Mouse (Mus musculus) intestine, postnatal 0 days (tissue): ENCODE measurements at regions not wholly inside any gene's neighbourhood (a gene's known extent, or its start where the extent isn't known, plus 50 kb on each side); places are given as distances from the start of the nearest gene placed in this dataset.

ENCODE experiments used
- ATAC-seq: fragments of 200-750 bp; cut with Nextera tagmentation; 2 replicates; pipeline ENCODE4 v1.8.0; 2017; ENCODE audit warnings: mild to moderate bottlenecking, moderate TSS enrichment, moderate library complexity
- H3K27ac ChIP-seq: fragments of 300-500 bp; sonication (generic); 2 replicates; pipeline ENCODE4 v1.5.1; 2014; ENCODE audit warnings: mild to moderate bottlenecking, low read depth, low read length, moderate library complexity
- H3K27me3 ChIP-seq: fragments of 300-500 bp; sonication (generic); replicated peaks from 2 replicates; pipeline ENCODE4 v1.6.1; 2014; ENCODE audit warnings: low read length, mixed read lengths; ENCODE audit not compliant: control insufficient read depth, insufficient read depth
- H3K36me3 ChIP-seq: fragments of 300-500 bp; sonication (generic); 2 replicates; pipeline ENCODE4 v1.6.1; 2014; ENCODE audit warnings: mild to moderate bottlenecking, moderate library complexity; ENCODE audit not compliant: control insufficient read depth, insufficient read depth
- H3K4me1 ChIP-seq: fragments of 300-500 bp; sonication (generic); replicated peaks from 2 replicates; pipeline ENCODE4 v1.6.1; 2014; ENCODE audit warnings: antibody characterized with exemption, low read length, mixed read lengths; ENCODE audit not compliant: control insufficient read depth, insufficient read depth
- H3K4me2 ChIP-seq: fragments of 300-500 bp; sonication (generic); replicated peaks from 2 replicates; pipeline ENCODE4 v1.6.1; 2014; ENCODE audit warnings: low read depth, mild to moderate bottlenecking, moderate library complexity
- H3K4me3 ChIP-seq: fragments of 300-500 bp; sonication (generic); 2 replicates; pipeline ENCODE4 v1.5.1; 2014; ENCODE audit warnings: low read depth, low read length
- H3K9ac ChIP-seq: fragments of 300-500 bp; sonication (generic); 2 replicates; pipeline ENCODE4 v1.6.1; 2014; ENCODE audit warnings: mild to moderate bottlenecking, low read depth, low read length
- H3K9me3 ChIP-seq: fragments of 300-500 bp; sonication (generic); 2 replicates; pipeline ENCODE4 v1.6.1; 2016; ENCODE audit warnings: mixed run types; ENCODE audit not compliant: control insufficient read depth
- CTCF ChIP-seq: sonication (generic); IDR thresholded peaks from 2 replicates; pipeline ENCODE4 v1.5.1; 2016; ENCODE audit warnings: low read depth, mild to moderate bottlenecking, control low read depth, antibody characterized with exemption, moderate library complexity
- WGBS: fragments of 180-500 bp; shearing (Covaris S2); extraction: QIAGEN DNeasy Blood & Tissue Kit; methylation state at CpG from one replicate; pipeline ENCODE4 v1.1.7; 2014; 5-methylcytosine and 5-hydroxymethylcytosine counted together

DNA sequence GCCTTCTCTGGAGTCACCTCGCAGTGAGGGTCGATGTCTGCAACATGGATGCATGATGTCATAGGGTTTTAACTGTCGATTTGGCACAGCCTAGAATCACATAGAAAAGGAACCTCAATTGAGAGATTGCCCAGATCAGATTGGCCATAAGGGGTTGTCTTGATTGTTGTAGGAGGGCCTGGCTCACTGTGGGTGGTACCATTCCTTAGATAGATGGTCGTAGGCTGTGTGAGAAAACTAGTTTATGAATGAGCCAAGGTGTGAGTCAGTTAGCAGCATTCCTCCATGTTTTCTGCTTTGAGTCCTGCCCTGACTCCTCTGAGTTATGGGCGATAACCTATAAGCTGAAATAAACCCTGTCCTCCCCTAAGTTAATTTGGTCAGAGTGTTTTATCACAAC is 343.9 kb downstream of the Phkb start:
- WGBS: 89% methylated on average over 5 of the region's 5 CpGs
- ATAC-seq: no peak
- no peaks in the 10 kb centered on the region for H3K9me3 ChIP-seq
- no peaks in the 10 kb centered on the region for H3K27me3 ChIP-seq
- no peaks in the 10 kb centered on the region for H3K4me1 ChIP-seq
- H3K4me3 ChIP-seq: no peak overlapping the region
- no peak overlapping the region for H3K4me2 ChIP-seq
- no peak overlapping the region for H3K27ac ChIP-seq
- H3K9ac ChIP-seq: no peak overlapping the region
- TF ChIP-seq CTCF: no peak
- no peaks in the 10 kb centered on the region for H3K36me3 ChIP-seq

DNA sequence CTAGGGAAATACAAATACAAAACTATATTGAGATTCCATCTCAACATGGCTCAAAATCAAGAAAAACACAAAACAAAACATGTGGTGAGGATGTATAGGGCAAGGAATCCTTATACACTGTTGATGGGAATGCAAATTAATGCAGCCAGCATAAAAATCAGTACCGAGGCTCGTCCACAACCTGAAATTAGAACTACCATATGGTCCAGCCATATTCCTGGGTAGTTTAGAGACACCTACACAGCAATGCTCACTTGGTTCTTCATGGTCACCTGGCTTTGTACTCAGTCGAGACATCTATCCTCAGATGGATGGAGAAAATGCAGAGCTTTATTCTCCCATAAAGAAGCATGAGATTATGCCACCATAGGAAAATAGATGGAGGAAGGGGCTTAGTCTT is 340.0 kb downstream of the Phkb start:
- no peak for TF ChIP-seq CTCF
- no peaks in the 10 kb centered on the region for H3K36me3 ChIP-seq
- H3K9ac ChIP-seq: no peak overlapping the region
- no peaks in the 10 kb centered on the region for H3K4me1 ChIP-seq
- no peaks in the 10 kb centered on the region for H3K9me3 ChIP-seq
- ATAC-seq: no peak
- no peak overlapping the region for H3K27ac ChIP-seq
- no peak overlapping the region for H3K4me2 ChIP-seq
- no peak overlapping the region for H3K4me3 ChIP-seq
- WGBS: 72% methylated on average over 3 of the region's 3 CpGs
- no peaks in the 10 kb centered on the region for H3K27me3 ChIP-seq

DNA sequence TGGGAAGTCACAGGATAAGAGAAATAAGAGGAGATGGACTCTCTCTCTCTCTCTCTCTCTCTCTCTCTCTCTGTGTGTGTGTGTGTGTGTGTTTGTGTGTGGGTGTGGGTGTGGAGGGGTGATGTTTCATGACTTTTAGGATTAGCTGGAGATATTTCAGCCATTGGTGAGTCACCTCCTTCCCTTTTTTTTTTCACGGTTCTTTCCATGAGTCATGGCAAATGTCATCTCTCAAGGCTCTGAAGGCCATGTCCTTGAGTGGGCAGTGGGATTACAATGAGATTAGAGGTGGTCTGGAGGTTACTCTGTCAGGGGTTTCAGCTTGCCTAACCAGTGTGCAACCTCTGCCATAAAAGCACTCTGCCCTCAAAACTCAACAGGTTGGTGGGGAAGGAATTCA is 329.3 kb downstream of the Phkb start:
- H3K27me3 ChIP-seq: no peaks in the 10 kb centered on the region
- H3K36me3 ChIP-seq: no peaks in the 10 kb centered on the region
- no peak for ATAC-seq
- H3K9me3 ChIP-seq: no peaks in the 10 kb centered on the region
- WGBS: 64% methylated on average over 1 of the region's 1 CpGs
- no peak overlapping the region for H3K9ac ChIP-seq
- no peak for TF ChIP-seq CTCF
- no peak overlapping the region for H3K27ac ChIP-seq
- H3K4me2 ChIP-seq: no peak overlapping the region
- no peaks in the 10 kb centered on the region for H3K4me1 ChIP-seq
- no peak overlapping the region for H3K4me3 ChIP-seq

- no peaks in the 10 kb centered on the region for H3K9me3 ChIP-seq
- H3K9ac ChIP-seq: no peak overlapping the region
- TF ChIP-seq CTCF: no peak
- H3K36me3 ChIP-seq: no peaks in the 10 kb centered on the region
- WGBS: 88% methylated on average over 2 of the region's 2 CpGs
- no peak overlapping the region for H3K4me2 ChIP-seq
- H3K4me1 ChIP-seq: no peaks in the 10 kb centered on the region
- H3K4me3 ChIP-seq: no peak overlapping the region
- no peak for ATAC-seq
- H3K27me3 ChIP-seq: no peaks in the 10 kb centered on the region
- H3K27ac ChIP-seq: no peak overlapping the region
These were observed 324.1 kb downstream of the Phkb start for GRCm38 (mm10) chr8:86164818-86165217.

DNA sequence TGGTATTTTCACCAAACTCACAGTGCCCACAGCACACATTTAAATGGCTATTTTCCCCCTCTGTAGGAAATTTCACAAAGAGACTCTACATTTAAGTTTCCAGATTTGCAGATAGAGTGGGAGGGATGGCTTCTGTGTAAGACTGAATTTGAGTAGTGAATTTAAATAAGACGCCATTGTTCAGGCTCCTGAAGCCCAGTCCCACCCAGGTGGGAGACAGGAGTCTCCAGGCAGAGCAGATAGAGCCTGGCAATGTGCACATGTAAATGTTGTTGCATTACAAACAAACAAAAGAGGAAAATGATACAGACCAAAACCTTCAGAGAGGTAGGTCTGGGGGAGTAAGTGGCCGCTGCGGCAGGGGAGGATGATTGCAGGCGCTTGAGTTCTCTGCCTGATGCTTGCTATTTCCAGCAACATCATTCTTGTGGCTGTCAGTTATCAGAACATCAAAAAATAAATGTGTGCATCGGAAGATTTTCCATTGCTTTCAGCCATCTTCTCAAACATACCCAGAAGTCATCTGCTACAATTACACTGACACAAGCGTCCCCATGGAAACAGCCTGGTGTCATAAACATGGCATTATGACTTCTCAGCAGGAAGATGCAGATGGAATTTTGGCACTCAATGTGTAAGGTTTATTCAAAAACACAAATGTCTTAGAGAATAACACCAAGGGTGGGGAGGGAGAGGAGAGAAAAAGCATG is 318.5 kb downstream of the Phkb start:
- H3K36me3 ChIP-seq: no peaks in the 10 kb centered on the region
- H3K4me3 ChIP-seq: no peak overlapping the region
- H3K4me2 ChIP-seq: no peak overlapping the region
- no peaks in the 10 kb centered on the region for H3K27me3 ChIP-seq
- no peak for ATAC-seq
- no peak overlapping the region for H3K9ac ChIP-seq
- TF ChIP-seq CTCF: no peak
- 87% methylated on average over 6 of the region's 6 CpGs for WGBS
- H3K4me1 ChIP-seq: no peaks in the 10 kb centered on the region
- H3K27ac ChIP-seq: no peak overlapping the region
- H3K9me3 ChIP-seq: no peaks in the 10 kb centered on the region

- Histone ChIP-seq H3K36me3 (no peaks in the 10 kb centered on the region), H3K4me1 (no peaks in the 10 kb centered on the region), H3K9me3 (no peaks in the 10 kb centered on the region), H3K4me3 (no peak overlapping the region), H3K9ac (no peak overlapping the region), H3K27ac (no peak overlapping the region), H3K4me2 (no peak overlapping the region), H3K27me3 (no peaks in the 10 kb centered on the region)
- WGBS: 62% methylated on average over 6 of the region's 6 CpGs
- ATAC-seq: no peak
- no peak for TF ChIP-seq CTCF
These were observed 306.8 kb downstream of the Phkb start for GRCm38 (mm10) chr8:86147586-86147985.

- H3K27ac ChIP-seq: no peak overlapping the region
- H3K9ac ChIP-seq: no peak overlapping the region
- H3K9me3 ChIP-seq: no peaks in the 10 kb centered on the region
- no peaks in the 10 kb centered on the region for H3K4me1 ChIP-seq
- no peak overlapping the region for H3K4me3 ChIP-seq
- no peak overlapping the region for H3K4me2 ChIP-seq
- no peak for TF ChIP-seq CTCF
- no peaks in the 10 kb centered on the region for H3K36me3 ChIP-seq
- no peaks in the 10 kb centered on the region for H3K27me3 ChIP-seq
- ATAC-seq: no peak
- WGBS: 74% methylated on average over 2 of the region's 2 CpGs
These were observed 284.5 kb downstream of the Phkb start for GRCm38 (mm10) chr8:86125244-86125643.
